Mouse (Mus musculus) lung, embryonic 16.5 days (tissue): ENCODE measurements around the gene Abcb8. TPM values are rescaled to one million over a fixed set of nuclear protein-coding genes. Genes with fewer than 3 reads are reported as not detected.

ENCODE experiments used
- ATAC-seq: fragments of 200-750 bp; cut with Nextera tagmentation; 2 replicates; pipeline ENCODE4 v1.8.0; 2017; ENCODE audit warnings: low read depth, mild to moderate bottlenecking, moderate library complexity
- H3K27ac ChIP-seq: fragments of 300-500 bp; sonication (generic); 2 replicates; pipeline ENCODE4 v1.5.1; 2014; ENCODE audit warnings: mild to moderate bottlenecking, control low read depth, low read length
- H3K27me3 ChIP-seq: fragments of 300-500 bp; sonication (generic); 2 replicates; pipeline ENCODE4 v1.6.1; 2014; ENCODE audit warnings: low read depth, low read length, mixed read lengths; ENCODE audit not compliant: control insufficient read depth, insufficient read depth
- H3K36me3 ChIP-seq: fragments of 300-500 bp; sonication (generic); 2 replicates; pipeline ENCODE4 v1.6.1; 2014; ENCODE audit warnings: low read length; ENCODE audit not compliant: control insufficient read depth, insufficient read depth
- H3K4me1 ChIP-seq: fragments of 300-500 bp; sonication (generic); replicated peaks from 2 replicates; pipeline ENCODE4 v1.6.1; 2014; ENCODE audit warnings: low read length, mixed read lengths; ENCODE audit not compliant: control insufficient read depth, insufficient read depth
- H3K4me2 ChIP-seq: fragments of 300-500 bp; sonication (generic); 2 replicates; pipeline ENCODE4 v1.6.1; 2014; ENCODE audit warnings: low read depth, low read length, control low read depth
- H3K4me3 ChIP-seq: fragments of 300-500 bp; sonication (generic); 2 replicates; pipeline ENCODE4 v1.5.1; 2014; ENCODE audit warnings: mild to moderate bottlenecking, low read length, control low read depth
- H3K9ac ChIP-seq: fragments of 300-500 bp; sonication (generic); 2 replicates; pipeline ENCODE4 v1.6.1; 2014; ENCODE audit warnings: low read length, control low read depth
- H3K9me3 ChIP-seq: fragments of 300-500 bp; sonication (generic); 2 replicates; pipeline ENCODE4 v1.6.1; 2016; ENCODE audit warnings: low read length; ENCODE audit not compliant: control insufficient read depth
- WGBS: fragments of 180-500 bp; shearing (Covaris S2); extraction: QIAGEN DNeasy Blood & Tissue Kit; methylation state at CpG from one replicate; pipeline ENCODE4 v1.1.7; 2014; 5-methylcytosine and 5-hydroxymethylcytosine counted together
- polyA plus RNA-seq: library from polyadenylated mRNA; unstranded; fragments of >200 nt; fragmentation: Nextera tagmentation; extraction: Ambion mirVana; gene quantifications from 2 replicates; pipeline ENCODE4 v1.2.1, GENCODE M21; 2015

Gene Abcb8
- polyA plus RNA-seq, 1 experiment from 2014 or later = 48.0 TPM

GRCm38 (mm10) chr5:24364061-24364460 lies 29.4 kb upstream of the Abcb8 start:
- Histone ChIP-seq H3K4me1 (peaks cover 2% of the 10 kb centered on the region; the same call in 1 of the 2 replicates), H3K36me3 (no peaks in the 10 kb centered on the region), H3K27me3 (no peaks in the 10 kb centered on the region), H3K4me3 (no peak overlapping the region), H3K9ac (no peak overlapping the region), H3K4me2 (no peak overlapping the region), H3K9me3 (no peaks in the 10 kb centered on the region), H3K27ac (0 out of 2 replicates have a peak overlapping the region, but pooled peaks have one; percentile 10)
- WGBS = 47% methylated on average over 3 of the region's 3 CpGs
- no peak for ATAC-seq

- Histone ChIP-seq H3K27ac (peak within 1 kb of the TSS; percentile 64), H3K36me3 (no peaks in the 10 kb centered on the region), H3K4me3 (peak within 1 kb of the TSS; percentile 38), H3K4me2 (peak within 1 kb of the TSS; percentile 45), H3K9ac (peak within 1 kb of the TSS; percentile 55), H3K27me3 (no peaks in the 10 kb centered on the region), H3K4me1 (peaks cover 2% of the 10 kb centered on the region; the same call in 1 of the 2 replicates), H3K9me3 (no peaks in the 10 kb centered on the region)
- ATAC-seq = peak; percentile 56
- WGBS = 50% methylated on average over 12 of the region's 12 CpGs
These were observed 29.0 kb upstream of the Abcb8 start, which contains the start of gene Nos3 for GRCm38 (mm10) chr5:24364508-24364907. TSS of gene Nos3 (plus strand) at chr5:24364810.

- Histone ChIP-seq H3K27ac (peak overlapping the region; percentile 64), H3K9ac (peak overlapping the region; percentile 55), H3K36me3 (no peaks in the 10 kb centered on the region), H3K9me3 (no peaks in the 10 kb centered on the region), H3K4me1 (peaks cover 2% of the 10 kb centered on the region; the same call in 1 of the 2 replicates), H3K4me3 (peak overlapping the region; percentile 38), H3K4me2 (peak overlapping the region; percentile 45), H3K27me3 (no peaks in the 10 kb centered on the region)
- 75% methylated on average over 10 of the region's 10 CpGs for WGBS
- no peak for ATAC-seq
These were observed 28.5 kb upstream of the Abcb8 start for GRCm38 (mm10) chr5:24364963-24365362.

GRCm38 (mm10) chr5:24365528-24365927 lies 27.9 kb upstream of the Abcb8 start:
- peak overlapping the region; percentile 38 for H3K4me3 ChIP-seq
- no peaks in the 10 kb centered on the region for H3K9me3 ChIP-seq
- peaks cover 2% of the 10 kb centered on the region; the same call in 1 of the 2 replicates for H3K4me1 ChIP-seq
- H3K36me3 ChIP-seq = no peaks in the 10 kb centered on the region
- H3K9ac ChIP-seq = peak overlapping the region; percentile 55; the same call in 1 of the 2 replicates
- WGBS = 20% methylated on average over 5 of the region's 5 CpGs
- peak overlapping the region; percentile 64 for H3K27ac ChIP-seq
- H3K27me3 ChIP-seq = no peaks in the 10 kb centered on the region
- no peak; the same call in 1 of the 2 replicates for ATAC-seq
- H3K4me2 ChIP-seq = peak overlapping the region; percentile 45

DNA sequence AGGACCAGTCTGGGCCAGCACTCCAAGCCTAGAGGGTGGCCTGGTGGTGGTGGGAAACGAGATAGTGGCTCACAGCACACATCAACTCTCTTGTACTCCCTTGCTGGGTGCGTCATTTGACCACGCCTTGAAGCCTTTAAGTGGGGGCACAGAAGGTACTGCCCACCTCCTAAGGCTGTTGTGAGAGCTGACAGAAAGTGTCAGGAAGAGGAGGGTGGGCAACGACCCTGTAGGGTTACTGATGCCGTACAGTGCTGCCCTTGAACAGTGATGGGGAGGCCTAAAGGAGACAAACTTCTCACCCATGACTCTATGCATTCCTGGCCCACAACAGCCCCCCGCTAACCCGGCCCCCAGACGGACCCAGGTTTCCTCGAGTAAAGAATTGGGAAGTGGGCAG lies 27.0 kb upstream of the Abcb8 start:
- Histone ChIP-seq H3K9me3 (no peaks in the 10 kb centered on the region), H3K4me3 (no peak overlapping the region), H3K4me2 (peak overlapping the region; percentile 45; the same call in 1 of the 2 replicates), H3K4me1 (no peaks in the 10 kb centered on the region), H3K27me3 (no peaks in the 10 kb centered on the region), H3K36me3 (no peaks in the 10 kb centered on the region), H3K27ac (no peak overlapping the region), H3K9ac (no peak overlapping the region)
- no peak for ATAC-seq
- WGBS = 78% methylated on average over 9 of the region's 9 CpGs

DNA sequence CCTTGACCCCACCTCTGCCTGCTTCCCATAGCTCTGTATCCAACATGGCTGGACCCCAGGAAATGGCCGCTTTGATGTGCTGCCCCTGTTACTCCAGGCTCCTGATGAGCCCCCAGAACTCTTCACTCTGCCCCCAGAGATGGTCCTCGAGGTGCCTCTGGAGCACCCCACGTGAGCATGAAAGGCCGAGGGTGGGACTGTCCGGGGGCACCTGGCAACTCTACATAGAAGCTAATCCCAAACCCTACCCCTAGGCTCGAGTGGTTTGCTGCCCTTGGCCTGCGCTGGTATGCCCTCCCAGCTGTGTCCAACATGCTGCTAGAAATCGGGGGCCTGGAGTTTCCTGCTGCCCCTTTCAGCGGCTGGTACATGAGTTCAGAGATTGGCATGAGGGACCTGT lies 23.7 kb upstream of the Abcb8 start:
- no peak overlapping the region for H3K9ac ChIP-seq
- H3K36me3 ChIP-seq = no peaks in the 10 kb centered on the region
- peaks cover 3% of the 10 kb centered on the region; the same call in 1 of the 2 replicates for H3K4me1 ChIP-seq
- no peak overlapping the region for H3K27ac ChIP-seq
- H3K4me2 ChIP-seq = no peak overlapping the region
- no peaks in the 10 kb centered on the region for H3K9me3 ChIP-seq
- 78% methylated on average over 9 of the region's 9 CpGs for whole genome bisulfite sequencing
- H3K4me3 ChIP-seq = no peak overlapping the region
- no peak for ATAC-seq
- H3K27me3 ChIP-seq = no peaks in the 10 kb centered on the region

- Histone ChIP-seq H3K27me3 (no peaks in the 10 kb centered on the region), H3K4me2 (no peak overlapping the region), H3K4me1 (peaks cover 3% of the 10 kb centered on the region; the same call in 1 of the 2 replicates), H3K36me3 (no peaks in the 10 kb centered on the region), H3K9me3 (no peaks in the 10 kb centered on the region), H3K27ac (no peak overlapping the region), H3K4me3 (no peak overlapping the region), H3K9ac (no peak overlapping the region)
- WGBS = 85% methylated on average over 5 of the region's 5 CpGs
- ATAC-seq = 0 out of 2 replicates have a peak, but pooled peaks have one; percentile 7
These were observed 19.7 kb upstream of the Abcb8 start for GRCm38 (mm10) chr5:24373807-24374206.

DNA sequence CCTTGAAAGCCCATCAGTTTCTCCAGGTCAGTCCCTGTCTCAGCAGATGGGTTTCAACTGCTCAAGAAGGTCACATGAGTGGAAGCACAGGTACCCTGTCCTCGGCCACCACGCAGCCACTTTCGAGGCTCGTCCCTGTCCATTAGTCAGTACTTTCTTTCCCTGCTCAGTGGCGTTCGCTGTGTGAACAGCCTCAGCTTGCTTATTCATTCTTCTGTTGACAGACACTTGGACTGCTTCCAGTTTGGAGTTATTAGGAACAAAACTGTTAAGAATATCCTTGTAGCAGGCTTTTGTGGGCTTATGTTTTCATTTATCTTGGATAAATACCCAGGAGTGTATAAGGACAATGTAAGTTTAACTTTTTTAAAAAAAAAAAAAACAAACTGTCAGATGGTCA lies 19.2 kb upstream of the Abcb8 start:
- H3K9ac ChIP-seq = no peak overlapping the region
- H3K4me2 ChIP-seq = no peak overlapping the region
- 15% methylated on average over 6 of the region's 6 CpGs for WGBS
- no peak overlapping the region for H3K27ac ChIP-seq
- H3K36me3 ChIP-seq = no peaks in the 10 kb centered on the region
- H3K4me1 ChIP-seq = peaks cover 3% of the 10 kb centered on the region; the same call in 1 of the 2 replicates
- no peak overlapping the region for H3K4me3 ChIP-seq
- H3K9me3 ChIP-seq = no peaks in the 10 kb centered on the region
- no peaks in the 10 kb centered on the region for H3K27me3 ChIP-seq
- ATAC-seq = peak; percentile 59; the same call in 1 of the 2 replicates

DNA sequence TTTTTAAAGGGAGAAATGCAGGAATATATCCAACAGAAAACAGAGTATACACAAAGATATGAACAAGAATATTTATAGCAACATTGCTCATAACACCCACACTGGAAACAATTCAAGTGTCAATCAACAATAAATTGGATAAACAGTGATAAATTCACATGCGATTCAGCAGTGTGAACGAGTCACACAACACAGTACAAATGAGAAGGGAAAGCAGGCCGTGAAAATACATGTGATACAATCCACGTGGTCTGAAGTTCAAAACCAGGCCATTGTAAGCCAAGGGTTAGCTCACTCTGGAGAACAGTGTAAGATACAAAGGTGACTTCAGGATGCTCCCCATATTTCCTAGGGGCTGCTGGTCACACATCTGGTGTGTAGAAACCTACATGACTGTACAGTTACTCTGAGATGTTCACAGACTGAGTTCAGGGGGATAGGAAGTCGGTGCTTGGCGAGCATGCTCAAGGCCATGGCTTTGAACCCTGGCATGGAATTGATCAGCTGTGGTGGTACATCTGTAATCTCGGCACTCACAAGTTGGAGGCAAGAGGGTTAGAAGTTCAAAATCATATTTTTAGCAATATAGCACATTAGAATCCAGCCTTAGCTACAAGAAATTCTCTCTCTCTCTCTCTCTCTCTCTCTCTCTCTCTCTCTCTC lies 18.7 kb upstream of the Abcb8 start:
- Histone ChIP-seq H3K4me2 (no peak overlapping the region), H3K4me3 (no peak overlapping the region), H3K9ac (no peak overlapping the region), H3K27me3 (no peaks in the 10 kb centered on the region), H3K27ac (no peak overlapping the region), H3K9me3 (no peaks in the 10 kb centered on the region), H3K4me1 (peaks cover 3% of the 10 kb centered on the region; the same call in 1 of the 2 replicates), H3K36me3 (no peaks in the 10 kb centered on the region)
- no peak for ATAC-seq
- WGBS = 58% methylated on average over 7 of the region's 7 CpGs
